Mouse (Mus musculus): ENCODE measurements at regions not wholly inside any gene's neighbourhood (a gene's known extent, or its start where the extent isn't known, plus 50 kb on each side); places are given as distances from the start of the nearest gene placed in this dataset.

- TF ChIP-seq CTCF (conservative IDR thresholded peaks at IDR 0.05; ENCODE audit: low read length) (no peak), POU5F1 (IDR thresholded peaks at IDR 0.05; ENCODE audit: borderline replicate concordance, low read length) (no peak)
These were observed 283.7 kb downstream of the Pmp22 start for GRCm38 (mm10) chr11:63412364-63412991.

Measured in E14TG2a.4 (cell line).